Mouse (Mus musculus) ES-E14 (cell line): ENCODE data around the gene Fam83g.

ENCODE experiments used
- CHD2 ChIP-seq: IDR thresholded peaks from 2 replicates; pipeline ENCODE4 v1.6.1; 2014; ENCODE audit warnings: mild to moderate bottlenecking, low read depth, low read length, inconsistent platforms
- HCFC1 ChIP-seq: IDR thresholded peaks from 2 replicates; pipeline ENCODE4 v1.6.1; 2012; ENCODE audit warnings: low read length, inconsistent platforms, borderline replicate concordance; ENCODE audit not compliant: insufficient read depth
- MAFK ChIP-seq: IDR thresholded peaks from 2 replicates; pipeline ENCODE4 v1.6.1; 2014; ENCODE audit warnings: mild to moderate bottlenecking, low read depth, low read length, inconsistent platforms; ENCODE audit not compliant: insufficient read depth

DNA sequence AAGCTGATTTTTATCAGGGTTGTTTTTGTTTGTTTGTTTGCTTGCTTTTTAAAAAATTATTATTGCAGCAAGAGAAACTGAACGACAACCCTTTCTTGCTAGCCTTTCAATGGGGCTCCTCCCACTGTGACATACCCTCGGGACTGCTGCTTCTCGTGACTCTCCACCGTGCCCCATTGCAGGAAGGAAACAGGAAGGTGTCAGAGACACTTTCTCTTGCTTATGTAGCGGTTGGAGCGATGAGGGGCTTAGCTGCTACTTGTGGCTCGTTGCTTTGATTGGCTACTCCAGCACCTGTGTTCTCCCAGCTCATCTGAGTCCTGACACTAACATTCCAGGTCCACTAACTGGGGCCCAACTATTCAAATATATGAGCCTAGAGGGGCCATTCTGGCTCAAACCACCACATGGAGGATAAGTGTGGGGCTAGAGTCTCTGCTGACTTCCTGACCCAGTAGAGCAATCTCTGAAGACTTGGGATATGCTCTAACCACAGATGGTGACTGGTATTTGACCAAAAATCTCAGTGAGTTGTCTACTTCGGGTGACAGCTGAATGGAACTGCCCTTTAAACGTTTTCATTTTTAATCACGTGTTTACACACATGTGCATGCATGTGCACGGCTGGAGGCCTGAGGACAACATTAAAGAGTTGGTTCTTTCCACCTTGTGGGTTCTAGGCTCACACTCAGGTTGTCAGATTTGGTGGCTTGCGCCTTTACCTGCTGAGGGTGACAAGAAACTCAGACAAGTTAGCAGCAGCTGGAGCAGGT lies 44.9 kb upstream of the Fam83g start:
- TF ChIP-seq HCFC1: no peak
- no peak for TF ChIP-seq MAFK
- no peak for TF ChIP-seq CHD2
